Mouse (Mus musculus) ES-E14 (cell line): ENCODE data around the gene Pygl.

Source experiments
- CHD2 ChIP-seq: IDR thresholded peaks from 2 replicates; pipeline ENCODE4 v1.6.1; 2014; ENCODE audit warnings: mild to moderate bottlenecking, low read depth, low read length, inconsistent platforms
- MAFK ChIP-seq: IDR thresholded peaks from 2 replicates; pipeline ENCODE4 v1.6.1; 2014; ENCODE audit warnings: mild to moderate bottlenecking, low read depth, low read length, inconsistent platforms; ENCODE audit not compliant: insufficient read depth
- ZC3H11A ChIP-seq: IDR thresholded peaks from 2 replicates; pipeline ENCODE4 v1.6.1; 2012; ENCODE audit warnings: low read depth, mild to moderate bottlenecking, inconsistent platforms, low read length, borderline replicate concordance

- TF ChIP-seq MAFK (no peak), CHD2 (no peak), ZC3H11A (no peak)
Measured at GRCm38 (mm10) chr12:70242550-70242949, 11.3 kb upstream of the Pygl start.
